Mouse (Mus musculus): ENCODE data around the gene Nsd1.
A peak's percentile ranks its signal among the peaks of the same experiment; 100 is the strongest.
"Not testable (repeated sequence)": the region's sequence is repeated elsewhere in the genome, so short reads cannot be mapped to it uniquely, and the experiment has no call there.

Gene Nsd1

GRCm38 (mm10) chr13:55209649-55210192 lies at the start of gene Nsd1:
Gene Nsd1, plus strand, starts transcription at chr13:55209782.
- no peak for DNase-seq

DNA sequence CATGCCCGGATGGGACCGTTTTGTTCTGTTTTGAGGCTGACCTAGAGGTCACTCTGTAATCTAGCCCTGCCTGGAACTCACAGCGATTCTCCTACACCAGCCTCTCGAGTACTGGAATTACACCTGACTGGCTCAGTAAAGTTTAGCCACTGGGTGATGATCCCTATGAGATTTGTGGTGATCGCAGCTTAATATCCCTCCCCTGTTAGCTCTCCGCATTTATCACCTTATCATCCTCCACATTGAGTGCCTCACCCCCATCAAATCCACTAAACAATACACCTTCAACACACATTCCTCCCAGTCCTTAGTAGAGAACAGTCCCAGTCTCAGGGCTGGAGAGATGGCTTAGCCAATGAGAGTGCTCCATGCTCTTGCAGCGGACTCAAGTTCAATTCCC lies 47.2 kb upstream of the Nsd1 start:
- DNase-seq = no peak

- no peak for DNase-seq
Observed at GRCm38 (mm10) chr13:55163553-55163952, 46.0 kb upstream of the Nsd1 start.

DNA sequence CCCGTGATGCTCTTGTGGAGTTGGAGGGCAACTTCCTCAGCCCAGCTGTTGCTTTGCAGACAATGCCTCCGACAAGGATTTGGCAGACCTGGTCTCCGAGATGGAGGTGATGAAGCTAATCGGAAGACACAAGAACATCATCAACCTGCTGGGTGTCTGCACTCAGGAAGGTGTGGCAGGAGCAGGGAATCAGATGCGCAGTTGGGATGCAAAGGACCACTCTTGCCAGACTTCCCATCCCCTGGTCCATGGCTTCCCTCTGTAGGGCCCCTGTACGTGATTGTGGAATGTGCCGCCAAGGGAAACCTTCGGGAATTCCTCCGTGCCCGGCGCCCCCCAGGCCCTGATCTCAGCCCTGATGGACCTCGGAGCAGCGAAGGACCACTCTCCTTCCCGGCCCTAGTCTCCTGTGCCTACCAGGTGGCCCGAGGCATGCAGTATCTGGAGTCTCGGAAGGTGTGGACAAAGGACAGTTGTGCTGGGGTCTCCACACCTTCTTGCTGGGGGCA lies 43.7 kb upstream of the Nsd1 start:
- no peak for DNase-seq

GRCm38 (mm10) chr13:55166806-55167725 lies 42.5 kb upstream of the Nsd1 start:
- no peak for DNase-seq

DNA sequence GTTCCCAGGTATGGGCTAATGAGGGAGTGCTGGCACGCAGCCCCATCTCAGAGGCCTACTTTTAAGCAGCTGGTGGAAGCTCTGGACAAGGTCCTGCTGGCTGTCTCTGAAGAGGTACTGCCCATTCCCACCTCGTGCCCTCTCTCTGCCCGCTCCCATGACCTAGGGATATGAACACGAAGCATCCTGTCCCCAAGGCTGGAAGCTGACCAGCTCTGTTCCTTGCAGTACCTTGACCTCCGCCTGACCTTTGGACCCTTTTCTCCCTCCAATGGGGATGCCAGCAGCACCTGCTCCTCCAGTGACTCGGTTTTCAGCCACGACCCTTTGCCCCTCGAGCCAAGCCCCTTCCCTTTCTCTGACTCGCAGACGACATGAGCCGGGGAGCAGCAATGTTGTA lies 41.8 kb upstream of the Nsd1 start:
- no peak for DNase-seq

- no peak for DNase-seq
Observed at GRCm38 (mm10) chr13:55168255-55168654, 41.3 kb upstream of the Nsd1 start.

GRCm38 (mm10) chr13:55168958-55169369 lies 40.6 kb upstream of the Nsd1 start:
- no peak for DNase-seq

GRCm38 (mm10) chr13:55171517-55172335 lies 37.9 kb upstream of the Nsd1 start:
- DNase-seq = no peak

DNA sequence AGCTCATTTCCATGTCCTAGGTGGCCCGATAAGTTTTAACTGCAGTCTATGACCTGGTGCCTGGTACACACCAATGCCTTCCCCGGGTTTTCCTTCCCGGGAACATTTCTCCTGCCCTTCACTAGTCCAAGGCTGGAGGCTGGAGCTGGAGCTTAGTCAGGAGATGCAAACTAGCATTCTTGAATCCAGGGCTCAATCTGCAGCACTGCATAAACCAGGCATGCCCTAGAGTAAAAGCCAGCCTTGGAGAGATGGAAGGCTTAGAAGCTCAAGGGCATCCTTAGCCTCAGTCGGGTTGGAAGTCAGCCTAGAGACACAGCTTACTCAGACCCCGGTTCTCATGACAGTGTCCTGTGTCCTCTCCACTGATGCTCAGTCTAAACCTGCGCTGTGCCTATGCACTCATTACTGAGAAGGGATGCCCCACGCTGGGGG lies 37.2 kb upstream of the Nsd1 start:
- DNase-seq = no peak

GRCm38 (mm10) chr13:55174347-55174746 lies 35.2 kb upstream of the Nsd1 start:
- no peak for DNase-seq

DNA sequence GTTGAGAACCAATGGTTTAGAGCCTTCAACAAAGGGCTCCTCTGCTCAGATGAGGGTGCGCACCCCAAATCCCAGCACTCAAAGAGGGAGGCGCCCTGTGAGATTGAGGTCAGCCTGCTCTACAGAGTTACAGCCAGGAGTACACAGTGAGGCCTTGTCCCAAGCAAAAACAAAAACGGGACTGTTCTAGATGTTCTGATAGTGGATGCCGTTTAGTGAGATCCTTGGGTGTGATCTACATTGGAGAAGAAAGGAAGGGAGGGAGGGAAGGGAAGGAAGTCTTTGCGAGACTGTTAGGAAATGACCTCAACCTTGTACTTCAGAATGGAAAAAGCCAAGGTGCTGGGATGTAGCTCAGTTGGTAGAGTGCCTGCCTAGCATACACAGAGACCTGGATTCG lies 33.3 kb upstream of the Nsd1 start:
- no peak for DNase-seq

DNA sequence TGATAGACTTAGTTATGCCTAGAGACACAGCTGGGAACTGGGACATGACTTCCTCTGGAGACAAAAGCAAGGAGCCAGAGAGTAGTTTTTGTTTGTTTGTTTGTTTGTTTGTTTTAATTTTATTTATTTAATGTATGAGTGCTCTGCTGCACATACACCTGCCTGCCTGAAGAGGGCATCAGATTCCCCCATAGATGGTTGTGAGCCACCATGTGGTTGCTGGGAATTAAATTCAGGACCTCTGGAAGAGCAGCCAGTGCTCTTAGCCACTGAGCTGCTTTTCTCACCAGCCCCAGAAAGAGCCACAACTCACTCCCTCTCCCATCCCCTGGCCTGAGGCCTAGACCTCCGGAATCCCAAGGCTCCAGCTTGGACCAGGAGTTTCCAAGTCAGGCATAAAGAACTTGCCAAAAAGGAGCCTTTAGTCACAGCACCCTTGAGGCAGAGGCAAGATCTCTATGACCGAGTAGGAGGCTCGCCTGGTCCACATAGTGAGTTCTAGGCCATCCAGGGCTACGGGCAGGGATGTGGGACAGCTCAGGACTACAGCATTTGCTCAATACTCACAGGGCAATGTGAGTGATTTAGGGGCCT lies 31.6 kb upstream of the Nsd1 start:
- no peak for DNase-seq

DNA sequence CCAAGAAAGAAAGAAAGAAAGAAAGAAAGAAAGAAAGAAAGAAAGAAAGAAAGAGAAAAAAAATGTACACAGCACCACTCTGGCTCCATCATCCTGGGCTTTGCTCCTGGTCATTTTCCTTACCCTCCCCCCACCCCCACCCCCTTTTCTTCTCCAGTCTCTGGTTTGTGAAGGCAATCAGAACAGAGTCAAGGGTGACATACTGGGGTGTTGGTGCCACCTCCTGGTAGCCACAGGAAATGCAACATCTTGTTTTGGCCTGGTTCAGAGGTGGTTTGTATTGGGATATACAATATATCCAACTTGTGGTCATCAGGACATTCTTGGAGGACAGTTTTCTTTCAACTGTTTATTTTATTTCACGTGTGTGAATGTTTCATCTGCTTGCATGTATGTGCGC lies 31.0 kb upstream of the Nsd1 start:
- DNase-seq = peak; percentile 73

GRCm38 (mm10) chr13:55179591-55179990 lies 30.0 kb upstream of the Nsd1 start:
- DNase-seq = peak; percentile 27

DNA sequence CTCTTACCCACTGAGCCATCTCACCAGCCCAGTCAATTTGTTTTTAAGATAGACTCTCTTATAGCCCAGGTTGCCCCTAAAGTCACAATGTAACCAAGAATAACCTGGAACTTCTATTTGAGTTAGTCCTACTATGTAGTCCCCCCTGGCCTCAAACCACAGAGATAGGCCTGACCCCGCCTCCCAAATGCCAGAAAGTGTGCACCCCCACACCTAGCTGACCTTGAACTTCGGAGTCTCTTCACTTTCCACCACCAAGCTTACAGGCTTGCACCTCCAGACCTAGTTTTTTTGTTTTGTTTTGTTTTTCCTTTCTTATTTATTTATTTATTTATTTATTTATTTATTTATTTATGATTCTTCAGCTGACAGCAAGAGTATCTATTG lies 27.8 kb upstream of the Nsd1 start:
- no peak for DNase-seq

DNA sequence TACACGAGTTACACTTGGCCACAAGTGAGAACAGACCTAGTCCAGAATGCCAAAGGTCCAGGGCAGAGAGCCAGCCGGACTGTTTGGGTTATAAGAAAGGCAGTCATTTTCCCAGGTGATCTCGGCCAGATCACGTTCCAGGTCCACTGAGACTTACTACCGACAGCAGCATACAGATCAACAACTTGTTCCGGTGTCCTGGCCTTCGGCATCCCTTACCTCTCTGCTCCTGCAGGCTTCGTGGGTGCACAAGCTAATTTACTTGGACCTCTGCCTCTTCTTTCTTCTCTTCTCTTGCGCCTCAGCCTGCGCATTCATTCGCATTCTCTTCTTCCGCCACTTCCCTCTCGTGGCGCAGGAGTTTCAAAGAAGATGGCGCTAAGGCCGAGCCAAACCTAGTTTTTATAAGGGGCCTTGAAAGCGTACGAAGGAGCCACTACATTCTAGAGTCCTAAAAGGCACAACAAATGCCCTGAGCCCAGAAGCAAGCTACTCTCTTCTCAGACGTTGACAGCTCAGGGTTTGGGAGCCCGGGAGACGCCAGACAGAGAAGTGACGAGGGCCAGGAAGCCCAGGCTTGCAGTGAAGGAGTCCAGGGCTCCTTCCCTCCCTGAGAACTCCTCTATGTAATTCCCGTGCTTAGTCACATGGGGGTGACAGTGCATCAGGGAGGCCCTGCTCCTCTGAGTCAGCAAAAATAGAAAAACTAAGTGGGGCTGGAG lies 27.2 kb upstream of the Nsd1 start:
- peak; percentile 68 for DNase-seq

DNA sequence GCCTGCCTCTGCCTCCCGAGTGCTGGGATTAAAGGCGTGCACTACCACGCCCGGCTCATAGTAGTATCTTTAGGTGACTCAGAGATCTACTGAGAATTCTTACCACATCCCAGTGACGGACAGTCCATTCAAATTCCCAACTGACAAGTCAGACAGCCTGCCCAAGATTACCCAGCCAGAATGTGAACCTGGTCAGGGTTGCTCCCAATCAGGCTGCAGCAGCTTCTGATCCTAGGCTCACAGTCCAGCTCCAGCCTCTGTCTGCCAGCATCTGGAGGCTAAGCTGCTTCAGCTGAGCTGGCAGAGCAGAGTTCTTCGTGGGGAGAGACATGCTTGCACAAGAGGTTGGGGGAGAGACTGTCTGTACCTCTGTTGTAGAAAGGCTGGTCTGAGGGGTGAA lies 26.2 kb upstream of the Nsd1 start:
- DNase-seq = no peak

- not testable (repeated sequence) for DNase-seq
Observed at GRCm38 (mm10) chr13:55187062-55187461, 22.5 kb upstream of the Nsd1 start.

GRCm38 (mm10) chr13:55189531-55190107 lies 20.0 kb upstream of the Nsd1 start:
- DNase-seq = no peak

GRCm38 (mm10) chr13:55190121-55190868 lies 19.3 kb upstream of the Nsd1 start:
- DNase-seq = peak; percentile 92
